Mouse (Mus musculus): ENCODE measurements around the gene Plac8.

Gene Plac8

GRCm38 (mm10) chr5:100578863-100579411 lies 6.9 kb upstream of the Plac8 start:
- DNase-seq: no peak

- DNase-seq: no peak
Measured at GRCm38 (mm10) chr5:100574771-100575170, 2.7 kb upstream of the Plac8 start.

GRCm38 (mm10) chr5:100573256-100573655 lies 1.2 kb upstream of the Plac8 start:
- DNase-seq: no peak

DNA sequence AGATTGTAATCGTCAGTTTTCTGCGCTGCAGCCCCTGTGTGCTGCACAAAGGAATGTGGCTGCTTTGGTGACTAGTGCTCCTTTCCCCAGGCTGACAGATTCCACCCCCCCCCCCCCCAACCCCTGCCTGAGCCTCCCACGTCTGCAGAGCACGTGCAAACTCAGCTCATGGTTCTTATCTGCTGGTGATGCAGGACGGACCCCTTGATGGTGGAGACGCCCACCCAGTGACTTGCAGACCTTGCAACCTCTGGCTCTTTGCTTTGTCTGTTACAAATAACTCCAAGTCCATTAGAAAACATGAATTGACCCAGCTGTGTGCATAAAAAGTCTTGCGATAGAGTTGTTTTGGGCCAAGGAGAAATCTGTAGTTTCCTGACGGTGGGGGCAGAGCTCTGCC lies 1.3 kb downstream of the Plac8 start:
- DNase-seq: no peak

GRCm38 (mm10) chr5:100569997-100570595 lies 1.9 kb downstream of the Plac8 start:
- no peak for DNase-seq

DNA sequence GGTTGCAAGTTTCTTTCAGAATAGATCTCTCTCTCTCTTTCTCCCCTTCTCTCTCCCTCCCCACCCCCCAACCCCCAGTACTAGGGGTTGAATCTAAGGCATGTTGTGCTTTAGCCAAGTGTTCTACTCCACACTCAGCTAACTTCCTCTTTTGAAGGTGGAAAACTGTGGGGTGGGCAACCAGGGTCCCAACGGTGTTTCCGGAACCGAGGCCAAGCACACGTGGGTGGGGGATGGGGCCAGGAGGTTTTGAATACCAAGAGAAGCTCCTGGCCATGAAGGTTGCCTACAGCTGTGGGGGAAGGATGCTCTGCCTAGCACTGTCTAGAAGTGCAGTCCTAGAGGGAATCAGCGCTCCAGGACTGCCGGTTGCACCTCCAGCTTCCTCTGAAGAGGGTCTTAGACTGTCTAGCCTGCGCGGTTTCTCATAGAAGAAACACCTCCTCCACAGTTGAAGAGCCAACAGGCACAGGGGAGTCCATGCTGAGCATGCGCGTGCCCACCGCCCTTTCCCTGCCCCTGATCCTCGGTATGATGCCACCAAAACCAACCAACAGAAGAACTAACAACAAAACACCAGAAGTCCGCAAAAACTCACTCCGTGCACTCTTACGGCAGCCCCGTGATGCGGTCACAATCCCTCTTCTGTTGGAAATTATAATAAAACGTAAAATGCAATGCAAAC lies 2.7 kb downstream of the Plac8 start:
- DNase-seq: no peak

DNA sequence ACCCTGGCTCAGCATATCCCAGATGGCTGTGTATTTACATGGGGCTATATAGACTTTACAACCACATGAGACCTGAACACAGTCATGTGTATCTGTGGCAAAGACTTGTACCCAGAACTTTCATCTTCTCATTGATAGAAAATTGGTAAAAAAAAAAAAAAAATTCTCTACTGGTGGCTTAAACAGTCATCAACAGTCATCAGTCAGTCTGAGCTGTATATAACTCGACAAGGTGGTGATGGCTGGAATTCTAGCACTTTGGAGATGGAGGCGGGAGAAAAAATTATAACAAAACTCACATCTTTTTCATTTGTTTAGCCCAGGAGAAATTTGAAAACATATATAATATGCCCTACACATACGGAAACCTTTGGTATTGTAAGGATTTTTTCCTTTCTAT lies 3.2 kb downstream of the Plac8 start:
- no peak for DNase-seq

GRCm38 (mm10) chr5:100568177-100568576 lies 3.9 kb downstream of the Plac8 start:
- no peak for DNase-seq

GRCm38 (mm10) chr5:100567258-100568032 lies 4.6 kb downstream of the Plac8 start:
- no peak for DNase-seq

DNA sequence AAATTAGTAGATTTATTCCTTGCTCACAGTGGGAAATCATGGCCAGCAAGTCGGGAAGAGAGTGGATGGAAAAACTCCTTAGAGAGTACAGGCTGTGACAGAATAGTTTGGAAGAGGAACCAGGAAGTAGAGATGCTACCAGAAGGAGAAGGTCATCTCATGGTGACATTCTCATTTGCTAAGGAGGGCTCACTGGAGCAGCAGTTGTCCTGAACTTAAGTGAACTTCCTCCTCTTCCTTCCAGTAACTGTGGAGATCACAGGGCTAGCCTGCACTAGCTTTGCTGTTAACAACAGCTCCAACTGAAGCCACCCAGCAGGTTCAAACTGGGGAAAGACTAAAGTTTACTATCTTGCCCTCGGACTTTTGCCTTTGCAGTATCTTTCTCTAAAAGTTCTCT lies 5.2 kb downstream of the Plac8 start:
- no peak for DNase-seq

DNA sequence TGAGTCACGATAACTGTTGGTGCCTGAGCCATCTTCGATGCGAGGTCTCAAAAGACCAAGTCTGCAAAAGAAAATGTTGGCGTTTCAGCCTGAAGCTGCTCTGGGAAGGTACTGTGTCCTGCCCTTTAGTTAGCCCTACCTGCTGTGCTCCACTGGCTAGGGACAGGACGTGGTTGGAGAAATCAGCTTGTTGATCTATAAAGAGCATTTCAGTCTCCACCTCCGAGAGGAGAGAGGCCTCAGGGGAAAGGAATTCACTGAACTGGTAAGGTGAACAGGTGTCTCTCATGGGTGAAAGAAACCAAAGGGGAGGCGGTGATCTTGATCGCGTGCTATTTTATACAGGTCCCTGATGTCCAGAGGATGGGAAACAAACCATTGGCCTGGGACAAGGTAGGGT lies 9.3 kb downstream of the Plac8 start:
- no peak for DNase-seq

DNA sequence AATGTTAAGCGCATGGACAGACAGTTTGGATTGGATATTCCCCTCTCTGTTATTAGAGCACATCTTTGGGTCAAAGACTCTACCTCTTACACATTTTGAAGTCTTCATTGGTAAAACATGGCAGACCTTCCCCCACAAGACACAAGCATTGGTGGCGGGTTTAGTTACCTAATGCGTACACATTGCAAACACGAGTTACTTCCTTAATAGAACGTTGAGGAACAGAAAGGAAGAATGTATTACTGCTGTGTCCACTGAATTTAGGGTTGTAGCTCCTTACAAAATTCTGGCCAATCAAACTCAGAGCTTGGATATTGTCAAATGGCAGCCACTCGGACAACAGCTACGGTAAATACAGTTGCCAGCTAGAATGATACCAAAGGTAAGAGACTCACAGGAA lies 12.7 kb downstream of the Plac8 start:
- DNase-seq: no peak

GRCm38 (mm10) chr5:100558783-100559182 lies 13.3 kb downstream of the Plac8 start:
- DNase-seq: no peak

GRCm38 (mm10) chr5:100557537-100557936 lies 14.5 kb downstream of the Plac8 start:
- no peak for DNase-seq

GRCm38 (mm10) chr5:100557019-100557418 lies 15.0 kb downstream of the Plac8 start:
- DNase-seq: no peak

DNA sequence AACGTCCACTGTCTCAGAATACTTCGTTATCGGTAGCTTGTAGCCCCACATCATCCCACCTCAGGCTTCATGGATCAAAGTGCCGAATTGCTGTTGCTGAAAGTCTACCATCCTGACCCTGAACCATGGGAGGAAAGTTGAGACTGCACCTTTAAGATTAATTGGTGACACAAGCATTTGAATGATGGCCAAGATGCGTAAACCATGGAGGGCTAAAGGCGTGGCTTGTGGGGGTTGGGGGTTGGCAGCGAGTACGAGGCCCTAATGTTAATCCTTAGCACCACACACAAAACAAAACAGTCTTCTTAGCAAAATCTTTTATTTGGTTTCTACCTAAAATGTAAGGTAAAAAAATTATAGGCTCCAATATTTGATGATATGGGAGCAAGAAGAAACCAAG lies 18.6 kb downstream of the Plac8 start:
- peak; percentile 36 to 58 for DNase-seq

DNA sequence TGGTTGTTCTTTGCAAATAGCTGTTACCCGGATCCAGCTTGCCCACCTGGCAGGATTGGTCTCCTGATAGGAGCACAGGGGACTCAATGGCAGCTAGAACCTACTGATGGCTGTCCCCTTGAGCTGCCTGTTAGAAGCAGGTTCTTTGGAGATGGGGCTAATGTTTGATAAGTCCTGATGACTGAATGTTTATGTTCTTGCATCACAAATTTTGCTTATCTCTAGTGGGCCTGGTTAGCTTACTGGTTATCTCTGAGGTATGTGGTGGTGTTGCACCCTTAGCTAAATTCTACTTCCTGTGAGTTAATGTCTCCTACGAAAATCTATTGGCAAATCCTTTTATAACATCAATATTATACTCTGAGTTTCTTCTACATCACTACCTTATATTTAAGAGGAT lies 20.1 kb downstream of the Plac8 start:
- DNase-seq: no peak

- DNase-seq: no peak
Measured at GRCm38 (mm10) chr5:100550151-100550550, 21.9 kb downstream of the Plac8 start.

DNA sequence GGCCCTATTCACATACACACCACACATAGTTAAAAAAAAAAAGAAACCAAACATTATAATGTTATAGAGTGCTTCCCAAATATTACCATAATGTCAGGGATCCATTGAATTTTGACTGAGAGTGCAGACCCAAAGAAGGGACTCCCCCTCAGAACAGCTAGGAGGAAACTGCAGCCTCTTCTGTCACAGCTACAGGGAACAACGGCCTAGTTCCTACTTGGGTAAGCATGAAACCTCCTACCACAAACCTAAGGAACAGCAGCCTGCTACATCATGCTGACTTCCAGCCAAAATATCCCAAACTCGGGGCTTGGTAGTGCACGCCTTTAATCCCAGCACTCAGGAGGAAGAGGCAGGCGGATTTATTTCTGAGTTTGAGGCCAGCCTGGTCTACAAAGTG lies 22.7 kb downstream of the Plac8 start:
- DNase-seq: no peak

- DNase-seq: no peak
Measured at GRCm38 (mm10) chr5:100548236-100548635, 23.8 kb downstream of the Plac8 start.

DNA sequence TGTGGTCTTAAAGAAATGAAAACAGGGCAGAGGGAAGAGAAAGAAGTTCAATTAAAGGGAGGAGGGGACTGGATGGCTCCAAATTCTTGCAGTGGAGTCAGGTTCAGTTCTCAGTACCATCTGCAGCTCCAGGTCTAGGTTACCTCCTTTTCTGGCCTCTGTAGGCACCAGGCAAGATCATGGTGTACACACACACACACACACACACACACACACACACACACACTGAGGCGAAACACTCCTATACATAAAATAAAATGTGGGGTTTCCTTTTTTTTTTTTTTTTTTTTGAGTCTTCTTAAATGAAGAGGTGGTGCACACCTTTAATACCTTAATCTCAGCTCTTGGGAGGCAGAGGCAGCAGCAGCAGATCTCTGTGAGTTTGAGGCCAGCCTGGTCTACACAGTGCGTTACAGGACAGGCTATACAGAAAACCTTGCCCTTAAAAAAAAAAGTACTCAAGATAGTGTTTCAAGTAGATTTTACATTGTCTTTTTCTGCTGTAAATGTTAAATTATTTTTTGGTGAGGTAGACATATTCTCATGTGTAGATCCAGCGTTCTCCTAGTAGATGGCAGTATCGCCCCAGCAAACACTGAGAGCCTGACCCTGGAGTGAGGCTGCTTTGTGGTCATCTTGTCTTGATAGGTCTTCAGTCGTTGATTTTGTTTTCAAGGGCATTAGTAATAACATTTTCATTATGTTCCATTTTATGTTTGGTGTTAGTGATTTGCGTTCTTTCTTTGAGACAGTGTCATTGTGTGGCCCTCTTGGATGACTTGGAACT lies 25.6 kb downstream of the Plac8 start:
- peak; percentile 11 to 26 for DNase-seq

DNA sequence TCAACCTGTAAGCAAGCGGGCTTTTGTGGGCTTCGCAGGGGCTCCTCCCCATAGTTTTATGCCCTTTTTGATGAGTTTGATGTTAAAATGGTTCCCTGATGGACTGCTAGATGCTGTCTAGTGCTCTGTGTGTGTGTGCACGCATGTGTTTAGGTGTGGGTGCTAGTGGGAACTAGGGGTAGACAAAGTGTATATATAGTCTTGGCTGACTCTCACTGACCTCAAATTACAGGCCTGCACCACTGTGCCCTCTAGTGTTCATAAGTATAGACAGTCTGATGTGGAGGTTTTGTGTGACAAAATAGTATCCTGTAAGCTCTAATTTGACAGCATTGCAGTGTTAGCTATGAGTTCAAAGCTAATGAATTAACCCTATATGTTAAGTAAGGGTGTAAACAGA lies 35.4 kb downstream of the Plac8 start:
- DNase-seq: peak; percentile 28 to 38

DNA sequence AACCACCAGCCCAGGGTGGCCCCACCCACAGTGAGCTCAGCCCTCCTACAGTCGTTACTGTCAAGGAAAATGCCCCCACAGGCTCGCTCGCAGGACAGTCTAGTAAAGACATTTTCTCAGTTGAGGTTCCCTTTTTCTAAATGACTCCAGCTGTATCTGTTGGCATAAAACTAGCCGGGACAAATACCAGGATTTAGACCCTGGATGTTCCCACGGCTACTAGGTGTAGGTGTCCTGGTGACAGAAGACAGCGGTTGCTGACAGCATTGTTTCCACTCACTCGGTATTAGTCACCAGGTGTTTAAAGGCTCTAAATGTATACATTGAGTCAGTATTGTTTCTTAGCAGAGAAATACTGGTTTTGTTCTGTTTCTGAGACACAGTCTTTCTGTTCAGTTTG lies 36.2 kb downstream of the Plac8 start:
- DNase-seq: no peak

All from cerebellum, postnatal 14 days (tissue).